Comparison of ENCODE assay signal across 8 mouse cellular contexts in genomic region chr1:72869681-72870614, GRCm38 (mm10). TPM values are rescaled to one million over a fixed set of nuclear protein-coding genes. Genes with fewer than 3 reads are reported as not detected.
A peak's percentile ranks its signal among the peaks of the same experiment; 100 is the strongest.
DNase-seq lines count a peak whose midpoint lies in the region; ATAC-seq and TF ChIP-seq lines count a peak whose summit lies in the region.

No protein-coding gene starts in this region.

- H3K27me3 ChIP-seq in hindbrain, embryonic 14.5 days (ENCODE audit: control insufficient read depth, insufficient read depth, low read length) = peaks cover 25% of the 10 kb centered on the region; the same call in 1 of the 2 replicates
- peaks cover 64% of the 10 kb centered on the region for H3K27me3 ChIP-seq in megakaryocyte, embryonic 14.5 days (replicated peaks)

- no peaks in the 10 kb centered on the region for H3K9me3 ChIP-seq in hindbrain, embryonic 14.5 days (ENCODE audit: control insufficient read depth, low read length)
- H3K9me3 ChIP-seq in megakaryocyte, embryonic 14.5 days = no peaks in the 10 kb centered on the region

- ATAC-seq in hindbrain, embryonic 14.5 days (ENCODE audit: low FRiP score) = no peak
- no peak for ATAC-seq in erythroid progenitor cell, adult 5-6 weeks (replicated peaks; ENCODE audit: low FRiP score, poor library complexity, severe bottlenecking)

- no peak for TF ChIP-seq CTCF in gastrocnemius, adult 2 months (IDR thresholded peaks at IDR 0.05)

- H3K27ac ChIP-seq in gastrocnemius, adult 2 months = peak overlapping the region; percentile 89
- peak overlapping the region; percentile 84; the same call in 1 of the 2 replicates for H3K27ac ChIP-seq in hindbrain, embryonic 14.5 days

- H3K4me3 ChIP-seq in gastrocnemius, adult 2 months = peak overlapping the region; percentile 71
- H3K4me3 ChIP-seq in hindbrain, embryonic 14.5 days (replicated peaks; ENCODE audit: low read length) = peak overlapping the region; percentile 52
- H3K4me3 ChIP-seq in megakaryocyte, embryonic 14.5 days (replicated peaks) = peak overlapping the region; percentile 87

- no peaks in the 10 kb centered on the region for H3K36me3 ChIP-seq in hindbrain, embryonic 14.5 days (replicated peaks; ENCODE audit: control insufficient read depth, insufficient read depth)
- no peaks in the 10 kb centered on the region for H3K36me3 ChIP-seq in megakaryocyte, embryonic 14.5 days (replicated peaks; ENCODE audit: low read length)

- H3K4me1 ChIP-seq in hindbrain, embryonic 14.5 days (replicated peaks; ENCODE audit: control insufficient read depth, insufficient read depth, low read length) = peaks cover 38% of the 10 kb centered on the region
- peaks cover 58% of the 10 kb centered on the region for H3K4me1 ChIP-seq in megakaryocyte, embryonic 14.5 days

- DNase-seq in T-cell, adult 2 months (ENCODE audit: low spot score) = peak; percentile 15
- DNase-seq in cerebellum, postnatal 14 days = peak; percentile 71 to 74
- DNase-seq in gastrocnemius, adult 2 months = peak; percentile 82
- no peak for DNase-seq in hindbrain, embryonic 14.5 days (ENCODE audit: low spot score)
- DNase-seq in left cerebral cortex, postnatal 14 days (ENCODE audit: low spot score in 2 of 2) = peak; percentile 51 to 56
- peak; percentile 43 to 53 for DNase-seq in right cerebral cortex, postnatal 36 days (ENCODE audit: low spot score in 2 of 2)

- H3K4me2 ChIP-seq in hindbrain, embryonic 14.5 days (replicated peaks) = peak overlapping the region; percentile 96

- intact Hi-C loops in gastrocnemius, adult 2 months (cut with DNase I) = no loop called here
- intact Hi-C loops in left cerebral cortex, postnatal 14 days (cut with DNase I) = loop anchor here (10.0 kb wide), 2 partner anchors 515 to 665 kb away; no protein-coding TSS in a partner anchor

- 6% methylated on average over 22 of the region's 22 CpGs for WGBS in hindbrain, embryonic 14.5 days

- H3K9ac ChIP-seq in hindbrain, embryonic 14.5 days = peak overlapping the region; percentile 66

RNA-seq across cellular contexts. Expression of gene Igfbp5, which starts 4.7 kb away (rescaled TPM):
- total RNA-seq in gastrocnemius, adult 2 months (2021) = 100 to 1,000 TPM; 248 to 267 TPM
- 47.5 and 54.4 TPM in 2 replicates for polyA plus RNA-seq in hindbrain, embryonic 14.5 days (2014; fragmentation: Nextera tagmentation; extraction: Ambion mirVana)
- total RNA-seq in left cerebral cortex, postnatal 14 days (2021) = 10 to 100 TPM; 65.5 to 79.3 TPM
- polyA plus RNA-seq in megakaryocyte, embryonic 14.5 days (2012; ENCODE audit: insufficient read depth, low replicate concordance) = 0.04 TPM in 1 of 2 replicates, not detected in the other
- total RNA-seq in erythroid progenitor cell, adult 5-6 weeks (2015; ENCODE audit: low replicate concordance) = 6.5 and 10.1 TPM in 2 replicates
- 4.6 and 4.7 TPM in 2 replicates for total RNA-seq in erythroid progenitor cell, adult 5-6 weeks (2017; ENCODE audit: low replicate concordance)

RNA-seq across cellular contexts. Expression of gene Igfbp2, which starts 45.6 kb away (rescaled TPM):
- not detected for total RNA-seq in gastrocnemius, adult 2 months (2021)
- 443 and 473 TPM in 2 replicates for polyA plus RNA-seq in hindbrain, embryonic 14.5 days (2014; fragmentation: Nextera tagmentation; extraction: Ambion mirVana)
- total RNA-seq in left cerebral cortex, postnatal 14 days (2021) = 100 to 1,000 TPM; 102 to 116 TPM
- polyA plus RNA-seq in megakaryocyte, embryonic 14.5 days (2012; ENCODE audit: insufficient read depth, low replicate concordance) = not detected in 2 replicates
- total RNA-seq in erythroid progenitor cell, adult 5-6 weeks (2015; ENCODE audit: low replicate concordance) = not detected in 2 replicates
- total RNA-seq in erythroid progenitor cell, adult 5-6 weeks (2017; ENCODE audit: low replicate concordance) = not detected in 2 replicates

Comparison
In these comparisons a context has a peak if more than half of its experiments do, and no peak if none do; other contexts are left out.
1. RNA of gene Igfbp5, which starts 4.7 kb away (total RNA-seq): 248 to 267 TPM in gastrocnemius, adult 2 months and 65.5 to 79.3 TPM in left cerebral cortex, postnatal 14 days; 4.6 to 10.1 TPM in erythroid progenitor cell, adult 5-6 weeks; every median in the first group is over 4 times any median in the second.
2. RNA of gene Igfbp2, which starts 45.6 kb away (total RNA-seq): 102 to 116 TPM in left cerebral cortex, postnatal 14 days; not detected in gastrocnemius, adult 2 months and not detected in erythroid progenitor cell, adult 5-6 weeks; every median in the first group is over 10 times any median in the second.
3. Peak in every context shown above with its lines, with median percentiles within 50 percentile points of each other: H3K4me3 ChIP-seq.